Mouse (Mus musculus) embryonic facial prominence, embryonic 10.5 days (tissue): ENCODE measurements around the gene Slc40a1. TPM values are rescaled to one million over a fixed set of nuclear protein-coding genes. Genes with fewer than 3 reads are reported as not detected.
A peak's percentile ranks its signal among the peaks of the same experiment; 100 is the strongest.

Experiments used
- DNase-seq: peaks from one replicate; pipeline ENCODE4 v3.0.0-alpha.2; 2017; ENCODE audit warnings: low spot score
- H3K27ac ChIP-seq: fragments of 300-500 bp; sonication (generic); replicated peaks from 2 replicates; pipeline ENCODE4 v1.5.1; 2016; ENCODE audit warnings: mild to moderate bottlenecking
- H3K27me3 ChIP-seq: fragments of 300-500 bp; sonication (generic); replicated peaks from 2 replicates; pipeline ENCODE4 v1.6.1; 2016; ENCODE audit warnings: low read depth, mild to moderate bottlenecking; ENCODE audit not compliant: poor library complexity, severe bottlenecking
- H3K36me3 ChIP-seq: fragments of 300-500 bp; sonication (generic); replicated peaks from 2 replicates; pipeline ENCODE4 v1.6.1; 2016; ENCODE audit warnings: mild to moderate bottlenecking, moderate library complexity
- H3K4me1 ChIP-seq: fragments of 300-500 bp; sonication (generic); 2 replicates; pipeline ENCODE4 v1.6.1; 2016
- H3K4me3 ChIP-seq: fragments of 300-500 bp; sonication (generic); 2 replicates; pipeline ENCODE4 v1.5.1; 2016; ENCODE audit warnings: mild to moderate bottlenecking, moderate library complexity
- H3K9me3 ChIP-seq: fragments of 300-500 bp; sonication (generic); 2 replicates; pipeline ENCODE4 v1.6.1; 2016; ENCODE audit warnings: mild to moderate bottlenecking
- WGBS: fragments of 180-500 bp; shearing (Covaris S2); methylation state at CpG from one replicate; pipeline ENCODE4 v1.1.7; 2016; 5-methylcytosine and 5-hydroxymethylcytosine counted together
- polyA plus RNA-seq: library from polyadenylated mRNA; unstranded; fragments of >200 nt; fragmentation: Nextera tagmentation; extraction: Ambion mirVana; gene quantifications from 2 replicates; pipeline ENCODE4 v1.2.1, GENCODE M21; 2016

The Slc40a1 gene
- polyA plus RNA-seq, 1 experiment from 2014 or later = 8.7 TPM

DNA sequence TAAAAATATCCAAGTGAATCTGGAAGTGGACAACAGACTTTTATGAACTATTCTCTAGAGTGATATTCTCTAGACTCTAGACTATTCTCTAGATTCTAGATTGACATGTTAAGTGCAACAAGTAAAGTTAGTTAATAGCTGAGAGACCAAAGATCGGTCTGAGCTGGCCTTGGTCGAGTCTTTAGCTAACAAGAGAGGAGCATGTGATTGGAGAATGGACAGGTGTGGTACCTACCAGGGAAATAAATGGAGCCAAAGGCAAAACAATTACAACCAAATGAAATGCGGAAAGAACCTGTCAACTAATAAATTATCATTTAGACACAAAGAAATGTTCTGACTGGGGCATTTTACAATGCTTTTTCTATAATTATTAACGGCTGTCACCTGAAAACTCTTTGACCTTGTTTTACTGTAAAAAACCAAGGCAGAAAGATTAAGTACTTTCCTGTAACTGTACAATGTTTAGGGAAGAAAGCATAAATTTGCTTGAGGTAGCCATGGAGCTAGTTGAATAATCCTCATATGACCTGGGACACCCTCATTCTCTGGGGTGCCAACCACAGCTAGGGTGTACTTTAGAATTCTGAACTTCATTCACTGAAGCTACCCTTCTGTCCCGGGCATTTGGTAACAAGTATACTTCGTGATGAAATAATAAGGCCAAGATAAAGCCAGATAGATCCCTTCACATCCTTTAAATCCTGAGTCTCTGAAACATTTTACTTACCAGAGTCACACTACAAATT, 49.7 kb downstream of the Slc40a1 start:
- Histone ChIP-seq H3K9me3 (no peaks in the 10 kb centered on the region), H3K4me1 (no peaks in the 10 kb centered on the region), H3K27ac (no peak overlapping the region), H3K27me3 (no peaks in the 10 kb centered on the region), H3K36me3 (no peaks in the 10 kb centered on the region), H3K4me3 (no peak overlapping the region)
- no peak for DNase-seq
- WGBS = 93% methylated on average over 6 of the region's 6 CpGs

DNA sequence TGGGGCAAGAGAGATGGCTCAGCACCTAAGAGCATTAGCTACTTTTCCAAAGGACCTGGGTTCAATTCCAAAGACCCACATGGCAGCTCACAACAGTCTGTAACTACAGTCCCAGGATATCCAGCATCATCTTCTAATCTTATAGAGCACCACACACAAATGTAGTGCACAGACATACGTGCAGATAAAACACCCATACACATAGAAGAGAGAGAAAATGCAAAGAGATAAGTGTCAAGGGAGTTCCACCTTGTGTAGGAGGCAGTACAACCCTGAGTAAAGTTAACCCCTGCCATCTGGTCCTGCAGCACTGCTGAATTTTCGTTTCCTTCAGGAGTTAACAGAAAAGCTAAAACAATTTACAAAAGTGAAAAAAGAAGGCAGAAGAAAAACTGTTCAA, 50.7 kb downstream of the Slc40a1 start:
- H3K36me3 ChIP-seq = no peaks in the 10 kb centered on the region
- H3K4me3 ChIP-seq = no peak overlapping the region
- 75% methylated on average over 2 of the region's 2 CpGs for WGBS
- no peak overlapping the region for H3K27ac ChIP-seq
- no peaks in the 10 kb centered on the region for H3K4me1 ChIP-seq
- DNase-seq = no peak
- no peaks in the 10 kb centered on the region for H3K27me3 ChIP-seq
- no peaks in the 10 kb centered on the region for H3K9me3 ChIP-seq

DNA sequence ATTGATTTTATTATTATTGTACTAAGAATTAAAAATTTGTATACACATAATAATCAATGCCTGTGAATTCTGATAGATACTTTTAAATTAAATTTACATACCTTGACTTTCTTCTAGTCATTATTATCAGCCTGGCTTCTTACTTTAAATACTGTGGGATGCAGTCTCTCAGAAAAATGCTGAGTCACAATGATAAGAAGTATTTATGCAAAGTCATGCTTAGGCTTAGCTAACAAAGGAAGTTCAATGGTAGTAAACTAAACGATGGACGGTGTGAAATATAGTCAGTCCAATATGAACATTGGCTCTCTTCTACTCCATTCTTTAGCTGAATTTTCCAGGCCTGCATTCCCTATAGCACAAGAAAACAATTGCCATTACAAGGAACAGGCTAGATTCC, 53.1 kb downstream of the Slc40a1 start:
- H3K4me1 ChIP-seq = no peaks in the 10 kb centered on the region
- WGBS = 89% methylated on average over 2 of the region's 2 CpGs
- no peak for DNase-seq
- H3K27me3 ChIP-seq = no peaks in the 10 kb centered on the region
- no peaks in the 10 kb centered on the region for H3K36me3 ChIP-seq
- no peak overlapping the region for H3K27ac ChIP-seq
- no peaks in the 10 kb centered on the region for H3K9me3 ChIP-seq
- no peak overlapping the region for H3K4me3 ChIP-seq

DNA sequence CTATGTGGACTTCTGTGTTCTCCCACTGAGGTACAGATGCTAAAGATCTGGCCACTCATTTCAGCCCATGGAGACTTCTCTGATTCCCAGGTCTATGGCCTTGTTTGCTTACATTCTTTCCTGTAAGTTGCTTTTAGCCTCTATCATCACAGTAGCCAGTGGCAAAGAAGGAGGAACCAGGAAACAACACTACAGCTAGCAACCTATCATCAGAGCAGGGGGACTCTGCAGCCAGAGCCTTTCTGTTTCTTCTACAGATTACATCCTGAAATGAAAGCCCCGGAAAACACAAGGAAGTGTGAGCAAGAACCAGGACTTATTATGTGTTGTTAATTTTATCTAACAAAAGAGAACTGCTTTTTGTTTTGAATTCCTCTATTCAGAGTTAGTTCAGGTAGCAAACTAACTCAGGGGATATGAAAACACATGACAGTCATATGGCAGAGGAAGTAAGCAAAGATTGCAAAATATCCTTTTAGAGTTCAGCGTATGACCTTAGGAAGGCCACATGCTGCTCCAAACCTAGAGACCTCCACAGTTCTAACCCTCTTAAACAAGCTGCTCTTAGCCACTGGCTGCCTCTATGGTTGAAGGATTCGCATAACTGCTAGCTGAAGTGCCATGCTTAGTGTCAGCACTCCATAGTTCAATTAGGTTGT, 57.7 kb downstream of the Slc40a1 start:
- peaks cover 25% of the 10 kb centered on the region for H3K4me1 ChIP-seq
- no peak overlapping the region; the same call in 1 of the 2 replicates for H3K27ac ChIP-seq
- no peaks in the 10 kb centered on the region for H3K9me3 ChIP-seq
- H3K4me3 ChIP-seq = no peak overlapping the region
- no peak for DNase-seq
- no peaks in the 10 kb centered on the region for H3K27me3 ChIP-seq
- WGBS = 75% methylated on average over 3 of the region's 3 CpGs
- no peaks in the 10 kb centered on the region for H3K36me3 ChIP-seq

DNA sequence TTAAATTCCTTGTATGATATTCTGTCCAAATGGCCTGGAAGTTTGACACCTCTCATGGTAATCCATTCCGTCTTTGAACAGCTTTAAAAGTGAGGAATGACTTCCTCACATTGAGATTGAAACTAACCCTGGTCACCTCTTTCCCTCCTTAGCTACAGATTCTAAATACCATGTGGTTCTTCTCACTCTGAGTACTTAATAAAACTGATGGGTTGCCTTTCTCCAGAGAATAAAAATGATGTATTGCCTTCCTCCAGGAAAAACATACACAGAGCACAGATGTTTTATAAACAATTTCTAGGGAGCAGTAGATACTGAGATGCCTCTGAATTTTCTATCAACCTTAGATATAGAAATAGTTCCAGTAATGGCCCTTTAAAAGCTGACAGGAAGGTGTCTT, 58.3 kb downstream of the Slc40a1 start:
- no peaks in the 10 kb centered on the region for H3K36me3 ChIP-seq
- no peaks in the 10 kb centered on the region for H3K27me3 ChIP-seq
- no peaks in the 10 kb centered on the region for H3K9me3 ChIP-seq
- no peak overlapping the region for H3K27ac ChIP-seq
- no peak overlapping the region for H3K4me3 ChIP-seq
- WGBS = 73% methylated on average over 1 of the region's 1 CpGs
- DNase-seq = no peak
- H3K4me1 ChIP-seq = peaks cover 25% of the 10 kb centered on the region

DNA sequence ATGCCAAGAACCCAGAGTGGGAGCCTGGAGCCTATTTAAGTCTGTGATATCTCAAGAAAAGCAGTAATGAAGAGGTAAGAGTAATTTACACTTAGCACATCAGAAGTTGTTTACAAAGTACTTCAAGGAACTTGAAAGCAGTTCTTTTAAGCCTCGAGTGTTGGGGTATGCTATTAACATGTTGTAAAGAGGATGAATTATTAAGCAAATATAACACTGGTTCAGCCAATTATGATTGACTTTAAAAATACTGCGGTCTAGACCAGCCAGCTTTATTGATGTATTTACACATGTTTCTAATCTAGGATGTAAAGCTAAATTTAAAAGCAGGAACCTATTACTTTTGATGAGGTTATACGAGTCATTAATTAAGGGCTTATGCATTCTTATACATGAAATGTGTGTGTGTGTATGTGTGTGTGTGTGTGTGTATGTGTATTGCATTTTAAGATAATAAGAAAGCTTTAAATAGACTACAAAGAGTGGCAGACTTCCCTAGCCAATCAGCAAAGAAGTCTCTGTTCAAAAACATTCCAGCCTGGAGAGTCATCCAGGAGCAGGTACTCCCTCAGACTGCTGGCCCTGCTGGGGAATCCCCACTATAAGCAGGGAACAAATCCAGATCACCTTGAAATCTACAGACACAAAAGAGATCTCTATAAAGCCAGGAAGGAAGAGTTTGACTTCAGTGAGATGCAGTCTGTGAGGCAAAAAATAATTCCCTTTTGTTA, 59.9 kb downstream of the Slc40a1 start:
- Histone ChIP-seq H3K4me1 (peaks cover 25% of the 10 kb centered on the region), H3K4me3 (no peak overlapping the region), H3K27ac (no peak overlapping the region), H3K36me3 (no peaks in the 10 kb centered on the region), H3K27me3 (no peaks in the 10 kb centered on the region), H3K9me3 (no peaks in the 10 kb centered on the region)
- DNase-seq = no peak
- WGBS = 49% methylated on average over 3 of the region's 3 CpGs

DNA sequence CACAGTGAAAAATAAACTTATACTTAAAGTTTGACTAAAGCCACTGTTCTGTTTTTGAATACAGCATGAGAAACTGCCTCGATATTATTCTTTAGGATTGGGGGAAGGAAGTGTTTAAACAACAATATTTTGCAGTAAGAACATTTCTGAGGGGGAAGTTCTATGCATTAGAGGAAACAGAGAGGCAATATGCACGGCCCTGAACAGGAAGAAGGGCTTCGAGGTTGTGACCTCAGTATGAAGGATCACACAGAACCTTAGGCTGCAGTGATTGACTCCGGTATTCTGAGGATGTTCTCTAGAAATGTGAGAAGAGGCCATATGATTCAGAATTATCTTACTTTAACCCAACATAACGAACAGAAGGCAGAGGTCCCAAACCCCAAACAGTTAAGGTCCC, 60.6 kb downstream of the Slc40a1 start:
- no peak for DNase-seq
- no peak overlapping the region for H3K4me3 ChIP-seq
- H3K27ac ChIP-seq = peak overlapping the region; percentile 30; the same call in 1 of the 2 replicates
- H3K4me1 ChIP-seq = peaks cover 25% of the 10 kb centered on the region
- H3K27me3 ChIP-seq = no peaks in the 10 kb centered on the region
- no peaks in the 10 kb centered on the region for H3K9me3 ChIP-seq
- WGBS = 34% methylated on average over 5 of the region's 5 CpGs
- H3K36me3 ChIP-seq = no peaks in the 10 kb centered on the region

DNA sequence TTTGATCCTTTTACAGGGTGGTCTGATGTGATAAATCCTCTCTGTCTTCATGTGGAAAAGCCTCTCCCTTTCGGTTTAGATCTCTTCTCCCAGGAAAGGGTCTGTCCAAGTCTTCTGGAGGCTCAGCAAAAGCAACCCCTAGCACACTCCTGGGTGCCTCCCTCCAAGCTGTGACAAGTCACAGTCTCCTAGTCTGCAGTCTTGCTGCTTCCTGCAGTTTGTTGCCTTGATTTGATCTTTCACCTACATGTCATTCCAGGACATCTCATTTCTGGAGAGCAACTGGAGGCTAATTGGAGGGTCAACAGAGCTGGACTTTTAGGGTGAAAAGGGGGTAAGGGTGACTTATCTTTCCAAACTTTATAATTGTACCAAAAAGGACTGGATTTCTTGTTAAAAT, 61.0 kb downstream of the Slc40a1 start:
- Histone ChIP-seq H3K9me3 (no peaks in the 10 kb centered on the region), H3K36me3 (no peaks in the 10 kb centered on the region), H3K4me1 (peaks cover 27% of the 10 kb centered on the region), H3K27me3 (no peaks in the 10 kb centered on the region), H3K4me3 (no peak overlapping the region), H3K27ac (no peak overlapping the region; the same call in 1 of the 2 replicates)
- DNase-seq = no peak
- WGBS = 53% methylated on average over 1 of the region's 1 CpGs

DNA sequence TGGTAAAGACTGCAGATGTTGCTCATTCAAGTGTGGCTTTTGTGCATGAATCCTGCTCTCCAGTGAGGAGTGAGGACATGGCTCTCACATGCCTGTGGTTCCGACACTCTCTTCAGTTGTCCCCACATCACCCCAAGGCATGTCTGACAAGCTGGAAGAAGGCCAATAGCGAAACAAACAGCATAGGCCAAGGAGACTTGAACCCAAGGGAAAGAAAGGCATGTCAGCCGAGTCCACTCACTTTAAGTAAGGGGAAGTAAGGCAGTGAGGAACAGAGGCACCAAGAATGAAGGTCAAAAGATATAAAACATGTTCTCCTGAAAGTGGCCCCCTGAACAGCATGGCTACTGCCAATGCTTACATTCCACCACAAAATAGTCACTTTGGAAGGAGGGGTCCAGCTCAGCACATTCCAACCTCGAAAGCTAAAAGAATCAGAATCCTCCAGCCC, 61.7 kb downstream of the Slc40a1 start:
- peak overlapping the region; percentile 66 for H3K27ac ChIP-seq
- H3K27me3 ChIP-seq = no peaks in the 10 kb centered on the region
- H3K4me1 ChIP-seq = peaks cover 34% of the 10 kb centered on the region
- no peaks in the 10 kb centered on the region for H3K36me3 ChIP-seq
- DNase-seq = peak; percentile 12
- 52% methylated on average over 4 of the region's 4 CpGs for WGBS
- H3K9me3 ChIP-seq = no peaks in the 10 kb centered on the region
- H3K4me3 ChIP-seq = no peak overlapping the region

DNA sequence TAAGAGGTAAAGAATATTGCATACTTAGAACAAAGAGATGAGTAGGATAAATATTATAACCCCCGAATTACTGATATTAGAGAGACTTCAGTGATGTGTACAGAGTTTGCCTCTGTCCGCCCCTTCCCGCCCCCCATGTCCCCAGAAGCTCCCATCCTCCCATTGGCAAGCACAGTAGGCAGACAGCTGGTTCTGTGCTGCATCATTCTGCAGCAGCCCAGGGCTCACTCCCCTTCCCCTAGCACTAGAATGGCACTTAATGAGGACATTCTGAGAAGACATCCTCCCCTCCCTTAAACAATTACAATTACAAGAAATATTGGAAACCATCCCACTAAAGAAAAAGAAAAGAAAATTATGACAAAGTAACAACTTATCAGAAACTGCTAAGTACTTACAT, 62.7 kb downstream of the Slc40a1 start:
- DNase-seq = no peak
- Histone ChIP-seq H3K36me3 (no peaks in the 10 kb centered on the region), H3K4me3 (no peak overlapping the region), H3K27me3 (no peaks in the 10 kb centered on the region), H3K9me3 (no peaks in the 10 kb centered on the region), H3K4me1 (peaks cover 37% of the 10 kb centered on the region), H3K27ac (no peak overlapping the region)
- WGBS = 97% methylated on average over 3 of the region's 3 CpGs

DNA sequence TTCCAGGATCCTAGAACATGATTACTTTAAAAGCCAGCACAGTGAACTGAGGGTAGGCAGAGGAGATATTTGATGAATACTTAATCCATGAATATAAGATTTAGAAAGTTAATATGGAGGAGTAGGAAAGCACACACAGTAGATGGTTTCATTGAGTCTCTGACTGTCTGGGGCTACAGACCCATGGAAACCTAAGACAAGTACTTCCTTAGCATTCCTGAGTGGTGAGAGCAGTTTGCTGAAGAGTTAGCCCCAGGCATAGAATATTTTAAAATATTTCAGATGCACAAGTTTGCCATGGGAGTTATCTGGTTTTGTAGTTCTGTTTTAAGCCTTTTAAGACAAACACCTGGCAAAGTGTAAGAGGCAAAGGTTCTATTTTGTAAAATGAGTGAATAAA, 65.2 kb downstream of the Slc40a1 start:
- no peak overlapping the region for H3K27ac ChIP-seq
- H3K36me3 ChIP-seq = no peaks in the 10 kb centered on the region
- H3K27me3 ChIP-seq = no peaks in the 10 kb centered on the region
- no peak overlapping the region for H3K4me3 ChIP-seq
- peaks cover 30% of the 10 kb centered on the region for H3K4me1 ChIP-seq
- DNase-seq = no peak
- no peaks in the 10 kb centered on the region for H3K9me3 ChIP-seq

DNA sequence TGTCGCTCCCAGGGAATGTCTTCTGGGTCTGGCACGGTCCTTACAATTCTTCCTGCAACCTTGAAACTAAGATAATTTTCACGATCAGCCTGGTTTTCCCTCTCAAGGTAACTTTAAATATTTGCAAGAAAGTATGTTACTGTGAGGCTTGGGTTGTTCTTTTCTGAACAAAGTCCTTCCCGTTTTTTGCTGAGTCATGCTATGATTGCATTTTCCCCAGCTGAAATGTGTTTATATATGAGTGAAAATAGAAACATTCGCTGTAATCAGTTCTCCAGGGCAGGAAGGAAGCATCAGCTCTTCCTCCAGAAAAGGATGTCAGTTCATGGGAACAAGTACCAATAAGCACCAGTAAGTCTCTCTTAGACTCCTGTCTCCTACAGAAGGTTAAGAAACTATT, 66.0 kb downstream of the Slc40a1 start:
- no peak overlapping the region for H3K4me3 ChIP-seq
- WGBS = 66% methylated on average over 5 of the region's 5 CpGs

More for the DNA sequence above, 66.0 kb downstream of the Slc40a1 start:
- H3K36me3 ChIP-seq = no peaks in the 10 kb centered on the region
- H3K4me1 ChIP-seq = peaks cover 22% of the 10 kb centered on the region
- no peaks in the 10 kb centered on the region for H3K9me3 ChIP-seq
- DNase-seq = no peak
- H3K27me3 ChIP-seq = no peaks in the 10 kb centered on the region
- peak overlapping the region; percentile 35; the same call in 1 of the 2 replicates for H3K27ac ChIP-seq
